Mouse (Mus musculus): ENCODE results near the gene Myrfl.

GRCm38 (mm10) chr10:116796066-116796465 is 100.7 kb downstream of the Myrfl start:
- TF ChIP-seq CTCF (IDR thresholded peaks at IDR 0.05; ENCODE audit: low read depth, low read length) (no peak), POLR2A (IDR thresholded peaks at IDR 0.05; ENCODE audit: extremely low read depth, insufficient read depth, low read length) (no peak)

All from liver, adult 2 months (tissue).